In the genomic region with DNA sequence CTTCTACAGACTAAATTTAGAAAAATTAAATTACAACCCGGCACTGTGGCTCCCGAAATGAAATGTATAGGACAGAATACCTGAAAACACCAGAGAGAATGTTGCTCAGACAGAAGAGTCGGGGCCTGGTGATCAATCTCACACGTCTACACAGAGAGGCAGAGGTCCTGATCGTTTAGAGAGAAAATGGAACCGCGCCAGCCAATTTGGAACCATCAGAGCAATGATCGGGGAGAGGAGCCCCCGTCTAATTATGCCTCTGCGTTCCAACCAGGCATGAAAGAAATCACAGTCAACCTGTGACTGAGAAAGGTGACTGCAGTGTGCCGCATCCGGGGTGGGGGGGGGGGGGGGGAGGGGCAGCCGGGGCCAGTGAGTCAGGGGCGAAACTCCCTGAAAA, we compare ENCODE assay signal across 16 mouse cellular contexts. TPM values are rescaled to one million over a fixed set of nuclear protein-coding genes. Genes with fewer than 3 reads are reported as not detected.
"Had no signal": no experiment of that assay in that cellular context is flagged by ENCODE, and none has a peak within 500 bp of the region (broad histone marks: within the 10 kb centered on the region; RNA-seq: fewer than 3 reads in every experiment).

No protein-coding gene starts in this region.

- ATAC-seq: intestine, embryonic 15.5 days had no signal

- H3K4me3 ChIP-seq: intestine, embryonic 15.5 days; layer of hippocampus, adult 2 months; limb, embryonic 10.5 days; liver, embryonic 15.5 days; megakaryocyte, embryonic 14.5 days; midbrain, embryonic 12.5 days; myocyte; neural tube, embryonic 15.5 days had no signal

- H3K9me3 ChIP-seq: intestine, embryonic 15.5 days; limb, embryonic 10.5 days; liver, embryonic 15.5 days; midbrain, embryonic 12.5 days; neural tube, embryonic 15.5 days had no signal

- H3K4me1 ChIP-seq: intestine, embryonic 15.5 days; liver, embryonic 15.5 days; megakaryocyte, embryonic 14.5 days; neural tube, embryonic 15.5 days had no signal

- H3K27me3 ChIP-seq: intestine, embryonic 15.5 days; liver, embryonic 15.5 days; megakaryocyte, embryonic 14.5 days; midbrain, embryonic 12.5 days; neural tube, embryonic 15.5 days had no signal

- H3K27ac ChIP-seq: intestine, embryonic 15.5 days; layer of hippocampus, adult 2 months; limb, embryonic 10.5 days; liver, embryonic 15.5 days; macrophage; midbrain, embryonic 12.5 days; neural tube, embryonic 15.5 days had no signal

- H3K36me3 ChIP-seq: intestine, embryonic 15.5 days; limb, embryonic 10.5 days; liver, embryonic 15.5 days; midbrain, embryonic 12.5 days; neural tube, embryonic 15.5 days had no signal

- H3K9ac ChIP-seq: intestine, embryonic 15.5 days; liver, embryonic 15.5 days; midbrain, embryonic 12.5 days; neural tube, embryonic 15.5 days had no signal

- DNase-seq: kidney, adult 18-20 months; kidney, postnatal 10 days; kidney, postnatal 4 days; lung, adult 2 months; thymus, adult 2 months; thymus, postnatal 25 days had no signal

- H3K4me2 ChIP-seq: intestine, embryonic 15.5 days; liver, embryonic 11.5 days; liver, embryonic 15.5 days; midbrain, embryonic 12.5 days; neural tube, embryonic 15.5 days had no signal

RNA-seq across cellular contexts. Expression of a gene that starts 24.4 kb away (rescaled TPM):
- polyA plus RNA-seq: macrophage, myocyte had no signal
